Mouse (Mus musculus) MEL (cell line): ENCODE data around the gene Pdia6. TPM values are rescaled to one million over a fixed set of nuclear protein-coding genes. Genes with fewer than 3 reads are reported as not detected.

Experiments
- DNase-seq: peaks from one replicate; pipeline ENCODE4 v3.0.0; 2011; ENCODE audit warnings: low read depth, low spot score
- H3K27ac ChIP-seq: 2 replicates; pipeline ENCODE4 v1.5.1; 2012; ENCODE audit warnings: low read depth, mild to moderate bottlenecking, control low read depth, low read length, moderate library complexity; ENCODE audit not compliant: control insufficient read depth
- H3K27me3 ChIP-seq, 2 experiments: fragments of 150-350 bp in 1 of 2; sonication (generic) in 1 of 2; 2 replicates each; pipeline ENCODE4 v1.6.1; 2012; ENCODE audit warnings: low read length in 2 of 2, mild to moderate bottlenecking in 2 of 2, improper control_type of control experiment in 1 of 2, moderate library complexity in 1 of 2; ENCODE audit not compliant: insufficient read depth in 2 of 2, control insufficient read depth in 1 of 2
- H3K36me3 ChIP-seq, 2 experiments: 2 replicates each; pipeline ENCODE4 v1.6.1; 2012 to 2014; ENCODE audit warnings: low read length in 2 of 2, improper control_type of control experiment in 1 of 2, inconsistent platforms in 1 of 2, mild to moderate bottlenecking in 1 of 2; ENCODE audit not compliant: insufficient read depth in 2 of 2, control insufficient read depth in 1 of 2
- H3K4me1 ChIP-seq, 2 experiments: fragments of 150-350 bp in 1 of 2; sonication (generic) in 1 of 2; 2 replicates each; pipeline ENCODE4 v1.6.1; 2012; ENCODE audit warnings: low read length in 2 of 2, improper control_type of control experiment in 1 of 2, mild to moderate bottlenecking in 1 of 2; ENCODE audit not compliant: insufficient read depth in 2 of 2, control insufficient read depth in 1 of 2
- H3K4me3 ChIP-seq, 2 experiments: fragments of 150-350 bp in 1 of 2; sonication (generic) in 1 of 2; 2 replicates each; pipeline ENCODE4 v1.5.1; 2012; ENCODE audit warnings: low read depth in 2 of 2, low read length in 2 of 2, mild to moderate bottlenecking in 2 of 2, moderate library complexity in 2 of 2, control low read depth in 1 of 2, improper control_type of control experiment in 1 of 2; ENCODE audit not compliant: control insufficient read depth in 1 of 2, insufficient read depth in 1 of 2
- H3K79me2 ChIP-seq: 2 replicates; pipeline ENCODE4 v1.6.1; 2012; ENCODE audit warnings: mild to moderate bottlenecking, low read length, moderate library complexity; ENCODE audit not compliant: control insufficient read depth, poor library complexity, insufficient read depth
- H3K9ac ChIP-seq: 2 replicates; pipeline ENCODE4 v1.6.1; 2012; ENCODE audit warnings: low read depth, mild to moderate bottlenecking, control low read depth, low read length, moderate library complexity; ENCODE audit not compliant: control insufficient read depth, poor library complexity, severe bottlenecking
- H3K9me3 ChIP-seq: fragments of 150-350 bp; sonication (generic); replicated peaks from 2 replicates; pipeline ENCODE4 v1.6.1; 2012; ENCODE audit warnings: mild to moderate bottlenecking, low read length, improper control_type of control experiment, moderate library complexity; ENCODE audit not compliant: insufficient read depth
- CHD1 ChIP-seq: IDR thresholded peaks from 2 replicates; pipeline ENCODE4 v1.6.1; 2012; ENCODE audit warnings: low read depth, mild to moderate bottlenecking, inconsistent platforms, low read length, improper control_type of control experiment
- CHD2 ChIP-seq: IDR thresholded peaks from 2 replicates; pipeline ENCODE4 v1.6.1; 2011; ENCODE audit warnings: low read length, improper control_type of control experiment
- CTCF ChIP-seq, 3 experiments: IDR thresholded peaks in 2 of 3; conservative IDR thresholded peaks in 1 of 3; 2 replicates each; pipeline ENCODE4 v1.5.1; 2011 to 2012; ENCODE audit warnings: low read length in 3 of 3, low read depth in 2 of 3, mild to moderate bottlenecking in 2 of 3, improper control_type of control experiment in 1 of 3, inconsistent platforms in 1 of 3, mixed read lengths in 1 of 3, moderate library complexity in 1 of 3; ENCODE audit not compliant: control insufficient read depth in 1 of 3, insufficient read depth in 1 of 3, poor library complexity in 1 of 3, severe bottlenecking in 1 of 3
- E2F4 ChIP-seq: IDR thresholded peaks from 2 replicates; pipeline ENCODE4 v1.6.1; 2011; ENCODE audit warnings: low read depth, low read length, improper control_type of control experiment, borderline replicate concordance
- ELF1 ChIP-seq: IDR thresholded peaks from 2 replicates; pipeline ENCODE4 v1.6.1; 2014; ENCODE audit warnings: low read depth, mild to moderate bottlenecking, inconsistent platforms, low read length, improper control_type of control experiment, moderate library complexity
- EP300 ChIP-seq, 2 experiments: IDR thresholded peaks; 2 replicates each; pipeline ENCODE4 v1.6.1; 2011; ENCODE audit warnings: improper control_type of control experiment in 2 of 2, low read length in 2 of 2, low read depth in 1 of 2, mild to moderate bottlenecking in 1 of 2
- ETS1 ChIP-seq: IDR thresholded peaks from 2 replicates; pipeline ENCODE4 v1.6.1; 2012; ENCODE audit warnings: low read depth, mild to moderate bottlenecking, inconsistent platforms, low read length, improper control_type of control experiment, moderate library complexity
- GATA1 ChIP-seq: IDR thresholded peaks from 2 replicates; pipeline ENCODE4 v1.6.1; 2011; ENCODE audit warnings: low read depth, low read length, improper control_type of control experiment
- MAFK ChIP-seq: IDR thresholded peaks from 2 replicates; pipeline ENCODE4 v1.6.1; 2011; ENCODE audit warnings: low read depth, mild to moderate bottlenecking, low read length, improper control_type of control experiment, borderline replicate concordance
- MAX ChIP-seq: IDR thresholded peaks from 2 replicates; pipeline ENCODE4 v1.6.1; 2011; ENCODE audit warnings: low read length, improper control_type of control experiment
- MXI1 ChIP-seq: IDR thresholded peaks from 2 replicates; pipeline ENCODE4 v1.6.1; 2011; ENCODE audit warnings: mild to moderate bottlenecking, low read depth, low read length, improper control_type of control experiment
- MYC ChIP-seq: IDR thresholded peaks from 2 replicates; pipeline ENCODE4 v1.6.1; 2011; ENCODE audit warnings: low read depth, mild to moderate bottlenecking, low read length, improper control_type of control experiment, moderate library complexity
- NELFE ChIP-seq: IDR thresholded peaks from 2 replicates; pipeline ENCODE4 v1.6.1; 2011; ENCODE audit warnings: low read depth, low read length, improper control_type of control experiment
- NRF1 ChIP-seq: IDR thresholded peaks from 2 replicates; pipeline ENCODE4 v1.6.1; 2014; ENCODE audit warnings: low read depth, mild to moderate bottlenecking, inconsistent platforms, low read length, improper control_type of control experiment, moderate library complexity; ENCODE audit not compliant: poor library complexity, insufficient read depth, severe bottlenecking
- POLR2A ChIP-seq, 2 experiments: IDR thresholded peaks; 2 replicates each; pipeline ENCODE4 v1.6.1; 2011 to 2012; ENCODE audit warnings: low read length in 2 of 2, mild to moderate bottlenecking in 2 of 2, control low read depth in 1 of 2, improper control_type of control experiment in 1 of 2, low read depth in 1 of 2, moderate library complexity in 1 of 2; ENCODE audit not compliant: control insufficient read depth in 1 of 2, insufficient read depth in 1 of 2, poor library complexity in 1 of 2
- TAL1 ChIP-seq: IDR thresholded peaks from 2 replicates; pipeline ENCODE4 v1.6.1; 2012; ENCODE audit warnings: mild to moderate bottlenecking, inconsistent platforms, low read length, moderate library complexity, mixed read lengths
- TBP ChIP-seq: IDR thresholded peaks from 2 replicates; pipeline ENCODE4 v1.8.0; 2011; ENCODE audit warnings: low read depth, low read length, improper control_type of control experiment
- TCF12 ChIP-seq: IDR thresholded peaks from 2 replicates; pipeline ENCODE4 v1.6.1; 2014; ENCODE audit warnings: low read depth, mild to moderate bottlenecking, inconsistent platforms, low read length, improper control_type of control experiment, moderate library complexity
- UBTF ChIP-seq: IDR thresholded peaks from 2 replicates; pipeline ENCODE4 v1.6.1; 2012; ENCODE audit warnings: low read depth, mild to moderate bottlenecking, inconsistent platforms, low read length, improper control_type of control experiment, moderate library complexity, borderline replicate concordance; ENCODE audit not compliant: insufficient read depth
- USF1 ChIP-seq: IDR thresholded peaks from 2 replicates; pipeline ENCODE4 v1.6.1; 2014; ENCODE audit warnings: low read depth, mild to moderate bottlenecking, inconsistent platforms, low read length, improper control_type of control experiment, moderate library complexity
- ZC3H11A ChIP-seq: IDR thresholded peaks from 2 replicates; pipeline ENCODE4 v1.6.1; 2012; ENCODE audit warnings: low read depth, mild to moderate bottlenecking, inconsistent platforms, low read length, improper control_type of control experiment
- ZKSCAN1 ChIP-seq: IDR thresholded peaks from 2 replicates; pipeline ENCODE4 v1.6.1; 2012; ENCODE audit warnings: low read depth, mild to moderate bottlenecking, inconsistent platforms, low read length, improper control_type of control experiment, moderate library complexity
- ZMIZ1 ChIP-seq: IDR thresholded peaks from 2 replicates; pipeline ENCODE4 v1.6.1; 2012; ENCODE audit warnings: low read depth, mild to moderate bottlenecking, inconsistent platforms, low read length, improper control_type of control experiment, moderate library complexity
- polyA plus RNA-seq, 2 experiments: library from polyadenylated mRNA; stranded (reverse) in 1 of 2; unstranded in 1 of 2; fragments of >175 nt in 1 of 2; fragments of >200 nt in 1 of 2; gene quantifications; 2 replicates each; pipeline versions ENCODE4 v1.2.1 to v1.2.4; 2012; ENCODE audit warnings: low replicate concordance in 2 of 2, low read depth in 1 of 2; ENCODE audit not compliant: insufficient read length in 2 of 2, insufficient read depth in 1 of 2, missing spikeins in 1 of 2
- total RNA-seq: library from RNA; depleted of rRNA; stranded (reverse); fragments of 300-350 nt; gene quantifications from 2 replicates; pipeline ENCODE4 v1.2.3, GENCODE M21; 2012

Pdia6 gene
- total and polyA plus RNA-seq, 3 experiments, result 321 to 373 TPM; not detected in 1

GRCm38 (mm10) chr12:17261005-17261404 lies 5.3 kb upstream of the Pdia6 start:
- H3K36me3 ChIP-seq, result peaks cover 0 to 3% of the 10 kb centered on the region in 2 experiments; a peak in 2 of 4 replicates
- H3K79me2 ChIP-seq, result peaks cover under 1% of the 10 kb centered on the region; the same call in 1 of the 2 replicates
- no peak overlapping the region for H3K4me3 ChIP-seq
- no peak for TF ChIP-seq ZKSCAN1
- no peak for TF ChIP-seq ZMIZ1
- no peak for TF ChIP-seq ZC3H11A
- TF ChIP-seq POLR2A (IDR thresholded peaks at IDR 0.05; ENCODE audit: control insufficient read depth in 1 of 2, insufficient read depth in 1 of 2, low read depth in 1 of 2, low read length in 2 of 2, poor library complexity in 1 of 2), result no peak
- no peak for TF ChIP-seq ETS1
- TF ChIP-seq MAX, result no peak
- TF ChIP-seq GATA1, result no peak
- TF ChIP-seq CTCF (IDR thresholded peaks at IDR 0.05 in 2 of 3, conservative IDR thresholded peaks at IDR 0.05 in 1 of 3; ENCODE audit: control insufficient read depth in 1 of 3, insufficient read depth in 1 of 3, low read depth in 2 of 3, low read length in 3 of 3, poor library complexity in 1 of 3, severe bottlenecking in 1 of 3), result no peak
- TF ChIP-seq USF1, result no peak
- TF ChIP-seq NRF1, result no peak
- no peak for TF ChIP-seq EP300 (IDR thresholded peaks at IDR 0.05; ENCODE audit: low read depth in 1 of 2, low read length in 2 of 2)
- TF ChIP-seq TBP, result no peak
- TF ChIP-seq ELF1, result no peak
- no peak for TF ChIP-seq CHD2
- no peak for TF ChIP-seq TCF12
- TF ChIP-seq E2F4, result no peak
- TF ChIP-seq CHD1, result no peak
- H3K9ac ChIP-seq, result no peak overlapping the region
- H3K27ac ChIP-seq, result no peak overlapping the region
- H3K4me1 ChIP-seq, result peaks cover 3 to 8% of the 10 kb centered on the region in 2 experiments; a peak in 3 of 4 replicates
- no peaks in the 10 kb centered on the region for H3K27me3 ChIP-seq
- no peak for DNase-seq
- H3K9me3 ChIP-seq, result no peaks in the 10 kb centered on the region

GRCm38 (mm10) chr12:17263881-17264280 lies 2.5 kb upstream of the Pdia6 start:
- no peak for TF ChIP-seq MYC
- TF ChIP-seq UBTF, result no peak
- TF ChIP-seq NELFE, result no peak
- TF ChIP-seq MAFK, result no peak
- no peak for TF ChIP-seq MXI1
- no peak for TF ChIP-seq GATA1
- no peak for TF ChIP-seq TAL1
- Histone ChIP-seq H3K9ac (no peak overlapping the region), H3K27me3 (no peaks in the 10 kb centered on the region), H3K4me1 (peaks cover 3 to 10% of the 10 kb centered on the region in 2 experiments; a peak in 3 of 4 replicates), H3K79me2 (peaks cover 21% of the 10 kb centered on the region), H3K4me3 (no peak overlapping the region), H3K9me3 (no peaks in the 10 kb centered on the region), H3K36me3 (peaks cover 3% of the 10 kb centered on the region in 2 experiments; a peak in 3 of 4 replicates), H3K27ac (no peak overlapping the region)
- peak; percentile 51 for DNase-seq
